Comparison of ENCODE assay signal across 18 mouse cellular contexts in genomic region chr3:145440993-145441392, GRCm38 (mm10).
A peak's percentile ranks its signal among the peaks of the same experiment; 100 is the strongest.
DNase-seq lines count a peak whose midpoint lies in the region; ATAC-seq and TF ChIP-seq lines count a peak whose summit lies in the region.
"Had no signal": no experiment of that assay in that cellular context is flagged by ENCODE, and none has a peak within 500 bp of the region (broad histone marks: within the 10 kb centered on the region; RNA-seq: fewer than 3 reads in every experiment).

No protein-coding gene starts in this region.

- no peak for TF ChIP-seq EP300 in CH12.LX (IDR thresholded peaks at IDR 0.05; ENCODE audit: low read length)

- no peak for TF ChIP-seq POLR2A in CH12.LX (IDR thresholded peaks at IDR 0.05; ENCODE audit: low read depth, low read length)

- 71% methylated on average over 1 of the region's 1 CpGs for WGBS in intestine, embryonic 16.5 days

- H3K27me3 ChIP-seq in CH12.LX (replicated peaks) = no peaks in the 10 kb centered on the region
- H3K27me3 ChIP-seq in intestine, embryonic 16.5 days (replicated peaks; ENCODE audit: control insufficient read depth, insufficient read depth, low read length) = no peaks in the 10 kb centered on the region
- H3K27me3 ChIP-seq: Patski had no signal

- H3K4me3 ChIP-seq in CH12.LX (replicated peaks in 1 of 3; ENCODE audit: low read depth in 2 of 3, low read length in 2 of 3, poor library complexity in 1 of 3) = no peak overlapping the region
- H3K4me3 ChIP-seq in intestine, embryonic 16.5 days (ENCODE audit: low read length) = no peak overlapping the region

- H3K79me2 ChIP-seq in CH12.LX (replicated peaks; ENCODE audit: control insufficient read depth, extremely low read depth, insufficient read depth, poor library complexity, severe bottlenecking) = no peaks in the 10 kb centered on the region

- peaks cover 2 to 5% of the 10 kb centered on the region in 2 experiments; a peak in 2 of 4 replicates for H3K4me1 ChIP-seq in CH12.LX (ENCODE audit: control insufficient read depth in 1 of 2, insufficient read depth in 2 of 2)
- H3K4me1 ChIP-seq in intestine, embryonic 16.5 days (ENCODE audit: control insufficient read depth, insufficient read depth, low read length) = no peaks in the 10 kb centered on the region

- TF ChIP-seq CTCF in CH12.LX (conservative IDR thresholded peaks at IDR 0.05 in 1 of 2, IDR thresholded peaks at IDR 0.05 in 1 of 2; ENCODE audit: low read depth in 2 of 2, low read length in 2 of 2) = no peak

- ATAC-seq in intestine, embryonic 16.5 days = no peak
- ATAC-seq: activated CD4-positive, CD25-positive, alpha-beta regulatory T cell, adult 4 months; CD4-positive, CD25-positive, alpha-beta regulatory T cell, adult 4 months; Patski had no signal

- in situ Hi-C loops in CH12.LX (cut with MboI; ENCODE audit: low pct_ligation_motif_present, low pct_unique_long_range_greater_than_20kb, low sequenced_read_pairs) = no loop called here

- TF ChIP-seq RAD21 in CH12.LX (IDR thresholded peaks at IDR 0.05; ENCODE audit: low read depth, low read length) = no peak

- H3K9ac ChIP-seq in CH12.LX (ENCODE audit: insufficient read depth, low read depth) = no peak overlapping the region
- H3K9ac ChIP-seq in intestine, embryonic 16.5 days (ENCODE audit: low read depth, low read length) = no peak overlapping the region

- no peaks in the 10 kb centered on the region for H3K36me3 ChIP-seq in CH12.LX (replicated peaks in 1 of 2; ENCODE audit: control insufficient read depth in 1 of 2, insufficient read depth in 1 of 2, low read length in 1 of 2)
- H3K36me3 ChIP-seq in intestine, embryonic 16.5 days (ENCODE audit: control insufficient read depth, insufficient read depth, low read length) = no peaks in the 10 kb centered on the region
- H3K36me3 ChIP-seq: G1E had no signal

- dilution Hi-C loops in CH12.LX (cut with MboI; ENCODE audit: extremely low pct_ligation_motif_present, extremely low pct_unique_long_range_greater_than_20kb, low sequenced_read_pairs) = no loop called here

- peak overlapping the region; percentile 34; the same call in 1 of the 2 replicates for H3K4me2 ChIP-seq in CH12.LX (ENCODE audit: insufficient read depth, low read depth, poor library complexity, severe bottlenecking)
- H3K4me2 ChIP-seq in intestine, embryonic 16.5 days (ENCODE audit: low read depth, low read length) = no peak overlapping the region

- no peaks in the 10 kb centered on the region for H3K9me3 ChIP-seq in CH12.LX (replicated peaks; ENCODE audit: low read length)
- no peaks in the 10 kb centered on the region for H3K9me3 ChIP-seq in intestine, embryonic 16.5 days (ENCODE audit: control insufficient read depth, low read length)

- H3K27ac ChIP-seq in CH12.LX (ENCODE audit: insufficient read depth, low read depth) = no peak overlapping the region
- H3K27ac ChIP-seq in intestine, embryonic 16.5 days (ENCODE audit: low read length) = no peak overlapping the region

- no peak for DNase-seq in CH12.LX (ENCODE audit: extremely low read depth)
- DNase-seq: adrenal gland, adult 2 months; adrenal gland, adult 8-10 months; adrenal gland, postnatal 10 days; adrenal gland, postnatal 14 days; adrenal gland, postnatal 25 days; adrenal gland, postnatal 36 days; B cell, adult 2 months; cerebellum, adult 11 months; cerebellum, adult 11-12 months; cerebellum, adult 18-20 months; cerebellum, adult 2 months; cerebellum, adult 8-10 months had no signal

TF ChIP-seq in CH12.LX, 34 proteins besides CTCF, POLR2A, EP300 and RAD21:
- no peak for TF ChIP-seq MAFK (IDR thresholded peaks at IDR 0.05; ENCODE audit: insufficient replicate concordance, low read length)
- TF ChIP-seq MEF2A (IDR thresholded peaks at IDR 0.05; ENCODE audit: borderline replicate concordance, low read depth, low read length) = no peak
- no peak for TF ChIP-seq CHD1 (IDR thresholded peaks at IDR 0.05; ENCODE audit: low read depth, low read length)
- TF ChIP-seq USF2 (conservative IDR thresholded peaks at IDR 0.05; ENCODE audit: low read depth, low read length) = no peak
- no peak for TF ChIP-seq KAT2A (IDR thresholded peaks at IDR 0.05; ENCODE audit: insufficient replicate concordance, low read length)
- TF ChIP-seq MAX (IDR thresholded peaks at IDR 0.05; ENCODE audit: low read length) = no peak
- TF ChIP-seq BHLHE40 (IDR thresholded peaks at IDR 0.05; ENCODE audit: low read depth, low read length) = no peak
- no peak for TF ChIP-seq MAZ (IDR thresholded peaks at IDR 0.05; ENCODE audit: low read depth, low read length)
- TF ChIP-seq SIN3A (IDR thresholded peaks at IDR 0.05; ENCODE audit: low read length) = no peak
- no peak for TF ChIP-seq MXI1 (IDR thresholded peaks at IDR 0.05; ENCODE audit: low read depth, low read length)
- TF ChIP-seq USF1 (IDR thresholded peaks at IDR 0.05; ENCODE audit: low read depth, low read length) = no peak
- 0 out of 2 replicates have a peak, but pooled peaks have one; percentile 24 for TF ChIP-seq HCFC1 (IDR thresholded peaks at IDR 0.05; ENCODE audit: low read depth, low read length)
- TF ChIP-seq NRF1 (IDR thresholded peaks at IDR 0.05; ENCODE audit: low read depth, low read length) = no peak
- no peak for TF ChIP-seq E2F4 (IDR thresholded peaks at IDR 0.05; ENCODE audit: insufficient replicate concordance, low read depth, low read length)
- no peak for TF ChIP-seq GABPA (IDR thresholded peaks at IDR 0.05; ENCODE audit: insufficient replicate concordance, low read depth, low read length)
- TF ChIP-seq PAX5 (IDR thresholded peaks at IDR 0.05; ENCODE audit: low read length) = no peak
- no peak for TF ChIP-seq ZMIZ1 (IDR thresholded peaks at IDR 0.05; ENCODE audit: low read depth, low read length)
- TF ChIP-seq RCOR1 (conservative IDR thresholded peaks at IDR 0.05; ENCODE audit: low read depth, low read length) = no peak
- no peak for TF ChIP-seq JUN (IDR thresholded peaks at IDR 0.05; ENCODE audit: insufficient read depth, low read depth, low read length)
- peak; percentile 44; the same call in 1 of the 2 replicates for TF ChIP-seq IRF4 (IDR thresholded peaks at IDR 0.05; ENCODE audit: low read depth, low read length)
- no peak for TF ChIP-seq JUND (conservative IDR thresholded peaks at IDR 0.05; ENCODE audit: low read depth, low read length)
- no peak for TF ChIP-seq ZNF384 (IDR thresholded peaks at IDR 0.05; ENCODE audit: low read depth, low read length)
- no peak for TF ChIP-seq TCF12 (IDR thresholded peaks at IDR 0.05; ENCODE audit: low read depth, low read length)
- TF ChIP-seq TBP (conservative IDR thresholded peaks at IDR 0.05; ENCODE audit: low read depth, low read length) = no peak
- TF ChIP-seq ETS1 (conservative IDR thresholded peaks at IDR 0.05; ENCODE audit: low read depth, low read length) = peak; percentile 97
- TF ChIP-seq ZKSCAN1 (IDR thresholded peaks at IDR 0.05; ENCODE audit: borderline replicate concordance, low read depth, low read length) = no peak
TF ChIP-seq in CH12.LX: peak in this region for 3.
